Mouse (Mus musculus) right cerebral cortex, postnatal 4 days (tissue): ENCODE measurements around the gene Capn3.

Experiments
- DNase-seq: peaks from one replicate; pipeline ENCODE4 v3.0.0-alpha.2; 2022

Gene Capn3

DNA sequence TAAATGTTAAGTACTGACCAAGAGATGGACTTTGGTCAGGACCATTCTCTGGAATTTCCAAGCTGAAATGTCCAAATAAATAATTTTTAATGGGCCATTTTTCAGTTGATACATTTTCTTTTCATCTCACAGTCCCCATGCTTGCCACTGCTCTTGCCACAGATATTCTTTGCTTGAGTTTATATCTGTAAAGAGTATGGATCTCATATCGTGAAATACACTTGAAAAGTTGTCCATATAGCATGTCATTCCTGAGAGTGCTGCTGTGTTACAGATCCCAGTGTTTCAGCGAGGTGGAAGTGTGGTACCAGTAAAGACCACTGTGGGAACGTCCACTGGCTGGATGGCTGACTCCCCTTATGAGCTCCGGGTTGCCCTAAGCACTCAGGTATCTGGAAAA, at the start of gene Capn3:
Gene Capn3 (plus strand): TSS at position 301 of the 400 bp plus-strand sequence.
- no peak for DNase-seq

DNA sequence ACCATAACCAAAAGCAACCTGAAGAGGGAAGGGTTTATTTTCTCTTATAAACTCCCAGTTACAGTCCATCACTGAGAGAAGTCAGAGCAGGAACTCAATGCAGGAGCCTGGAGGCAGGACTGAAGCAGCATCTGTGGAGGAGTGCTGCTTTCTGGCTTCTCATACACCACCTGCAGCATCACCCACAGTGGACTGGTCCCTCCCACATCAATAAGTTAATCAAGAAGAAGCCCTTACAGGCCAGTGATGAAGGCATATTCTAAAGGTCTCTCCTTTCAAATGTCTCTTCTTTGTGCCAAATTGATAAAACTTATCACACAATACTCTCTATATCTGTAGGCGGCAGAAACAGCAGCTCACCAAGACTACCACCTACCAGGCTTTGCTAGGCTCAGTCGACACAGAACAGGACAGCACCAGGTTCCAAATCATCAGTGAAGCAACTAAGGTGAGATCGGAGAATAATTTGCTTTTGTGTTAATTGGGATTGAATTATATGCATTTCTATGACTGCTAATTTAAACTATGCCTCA, 44.7 kb upstream of the Capn3 start:
- no peak for DNase-seq

DNA sequence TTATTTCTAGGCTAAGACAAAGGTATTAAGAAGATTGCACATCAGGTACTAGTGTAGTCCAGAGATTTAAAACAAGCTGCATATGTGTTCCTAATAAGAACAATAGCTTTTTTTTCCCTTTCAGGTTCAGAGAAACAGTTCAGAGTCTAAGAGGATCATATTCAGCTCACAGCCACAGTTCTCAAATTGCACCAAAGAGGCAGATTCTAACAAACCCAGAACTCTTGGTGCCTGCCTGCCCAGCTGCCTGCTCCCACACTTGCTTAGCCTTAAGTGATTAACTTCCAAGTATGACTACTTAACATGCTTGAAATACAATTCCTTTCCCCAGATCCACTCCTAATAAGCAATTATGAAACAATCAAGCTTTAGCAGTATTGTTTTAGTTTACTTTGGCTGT, 41.7 kb upstream of the Capn3 start:
- no peak for DNase-seq

DNA sequence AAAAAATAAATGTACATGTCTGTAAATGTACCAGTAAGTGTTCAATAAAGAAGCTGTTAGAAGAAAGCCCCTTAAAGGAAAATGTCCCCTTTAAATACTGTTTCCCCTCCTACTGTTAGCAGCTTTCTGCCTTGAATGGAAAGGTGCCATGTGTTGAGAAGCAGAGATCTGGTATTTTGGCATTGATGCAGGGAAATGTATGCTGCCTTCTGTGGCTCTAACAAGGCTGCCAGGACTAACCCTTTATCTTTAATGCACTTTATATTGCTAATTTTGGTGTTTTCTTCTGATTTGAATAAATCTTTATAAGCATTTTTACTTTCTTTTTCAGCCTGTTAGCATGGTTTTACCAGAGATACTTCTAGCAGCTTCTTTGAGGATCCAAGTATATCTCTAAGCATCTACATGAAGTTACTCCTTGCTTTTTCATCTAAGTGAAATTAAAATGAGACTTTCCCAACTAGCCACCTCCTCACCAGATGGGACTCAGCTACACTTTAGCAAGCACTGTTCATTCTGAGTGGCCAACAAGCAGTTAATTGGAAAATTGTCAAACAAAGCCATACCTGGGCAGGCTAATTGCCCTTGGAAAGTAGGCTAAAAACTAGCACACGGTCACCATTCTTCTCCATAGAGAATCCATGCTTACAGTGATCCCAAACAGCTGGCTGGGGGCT, 40.9 kb upstream of the Capn3 start:
- no peak for DNase-seq

DNA sequence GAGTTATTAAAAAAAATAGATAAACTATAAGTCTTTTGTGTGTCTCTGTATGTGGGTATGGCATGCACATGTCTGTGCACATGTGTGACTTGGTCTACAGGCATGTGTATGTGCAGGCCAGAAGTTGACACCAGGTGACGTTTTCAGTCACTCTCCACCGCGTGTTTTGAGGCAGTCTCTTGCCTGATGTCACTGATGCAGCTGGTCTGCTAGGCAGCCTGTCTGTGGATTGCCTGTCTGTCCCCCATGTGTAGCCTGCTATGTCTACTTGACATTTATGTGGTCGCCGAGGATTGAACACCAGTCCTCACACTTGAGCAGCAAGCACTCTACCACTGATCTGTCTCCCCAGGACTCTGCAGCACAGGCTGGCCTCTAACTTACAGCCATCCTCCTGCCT, 31.4 kb upstream of the Capn3 start:
- DNase-seq = no peak

DNA sequence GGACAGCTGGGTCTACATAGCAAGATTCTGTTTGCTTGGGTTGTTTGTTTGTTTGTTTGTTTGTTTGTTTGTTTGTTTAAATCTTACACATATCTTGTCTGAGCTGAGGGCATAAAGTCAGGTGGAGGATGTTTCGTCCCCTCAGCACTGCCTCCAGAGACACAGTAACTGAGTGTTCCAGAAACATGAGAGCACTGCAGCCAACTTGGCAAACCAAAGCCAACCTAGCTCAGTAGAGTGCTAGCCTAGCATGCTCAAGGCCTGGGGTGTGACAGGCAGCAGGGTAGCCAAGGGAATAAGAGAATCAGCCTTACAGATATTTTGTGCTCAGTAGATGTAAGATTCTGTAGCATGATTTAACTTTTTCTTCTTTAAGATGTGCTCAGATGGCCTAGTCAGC, 11.3 kb upstream of the Capn3 start:
- DNase-seq = no peak

DNA sequence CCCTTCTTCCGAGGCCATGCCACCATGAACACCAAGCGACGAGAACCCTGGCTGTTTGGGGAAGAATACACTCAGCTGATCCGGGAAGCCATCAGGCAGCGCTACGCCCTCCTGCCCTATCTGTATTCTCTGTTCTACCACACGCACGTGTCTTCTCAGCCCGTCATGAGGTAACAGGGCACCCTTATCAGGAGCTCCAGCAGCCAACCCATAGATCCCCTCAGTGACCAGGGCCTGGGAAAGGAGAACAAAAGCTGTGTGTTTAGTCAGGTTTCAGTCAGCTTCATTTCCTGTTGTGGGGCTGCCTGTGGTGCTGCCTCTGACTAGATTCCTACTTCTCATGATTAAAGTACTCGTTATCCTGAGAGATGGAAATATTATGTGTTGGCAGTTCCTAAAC, 9.4 kb upstream of the Capn3 start:
- DNase-seq = no peak

DNA sequence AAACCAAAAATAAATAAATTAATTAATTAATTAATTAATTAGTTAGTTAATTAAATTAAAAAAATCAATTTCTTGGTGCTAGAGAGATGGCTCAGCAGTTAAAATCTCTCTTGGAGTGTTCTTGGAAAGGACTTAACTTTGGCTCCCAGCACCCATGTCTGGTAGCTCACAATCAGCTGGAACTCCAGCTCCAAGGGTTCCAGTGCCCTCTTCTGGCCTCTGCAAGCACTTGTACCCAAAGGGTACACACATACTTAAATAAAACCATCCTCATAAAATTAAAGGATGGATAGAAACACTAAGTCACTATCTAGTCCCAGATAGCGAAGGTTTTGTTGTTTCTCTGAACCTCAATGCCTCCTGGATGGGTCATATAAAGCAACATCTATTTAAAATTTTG, 8.5 kb upstream of the Capn3 start:
- no peak for DNase-seq

DNA sequence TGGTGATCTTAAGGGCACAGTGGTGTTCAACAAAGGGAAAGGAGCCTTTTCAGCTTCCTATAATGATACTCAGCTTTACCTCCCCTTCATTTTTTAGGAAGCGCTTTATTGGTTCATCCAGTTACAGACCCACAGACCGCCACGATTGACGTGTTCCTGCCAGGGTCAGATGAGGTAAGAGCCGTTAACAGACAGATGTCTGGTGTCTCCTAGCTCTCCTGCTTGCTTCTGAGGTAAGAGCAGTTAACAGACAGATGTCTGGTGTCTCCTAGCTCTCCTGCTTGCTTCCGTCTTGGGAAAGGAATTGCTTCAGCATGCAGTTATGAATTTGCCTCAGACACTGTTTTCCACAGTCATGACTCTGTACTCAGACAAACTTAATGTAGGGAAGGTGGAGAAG, 5.1 kb upstream of the Capn3 start:
- no peak for DNase-seq

DNA sequence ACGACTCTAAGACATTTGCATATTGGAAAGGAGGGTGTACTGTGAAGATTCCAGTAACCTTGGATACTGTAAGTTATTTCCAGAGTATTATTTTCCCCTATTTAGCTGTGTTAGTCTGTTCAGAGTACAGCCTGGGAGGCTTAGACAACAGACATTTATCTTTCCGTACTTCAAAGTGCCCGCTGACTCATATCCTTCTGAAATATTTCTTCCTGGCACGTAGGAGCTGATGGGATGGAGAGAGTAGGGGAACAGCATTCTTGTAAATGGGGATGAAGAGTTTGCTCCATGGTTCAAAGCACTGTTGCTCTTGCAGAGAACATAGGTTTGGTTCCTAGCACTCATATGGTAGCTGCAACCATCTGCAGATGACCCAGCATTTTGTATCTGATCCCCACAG, 3.2 kb upstream of the Capn3 start:
- DNase-seq = no peak

DNA sequence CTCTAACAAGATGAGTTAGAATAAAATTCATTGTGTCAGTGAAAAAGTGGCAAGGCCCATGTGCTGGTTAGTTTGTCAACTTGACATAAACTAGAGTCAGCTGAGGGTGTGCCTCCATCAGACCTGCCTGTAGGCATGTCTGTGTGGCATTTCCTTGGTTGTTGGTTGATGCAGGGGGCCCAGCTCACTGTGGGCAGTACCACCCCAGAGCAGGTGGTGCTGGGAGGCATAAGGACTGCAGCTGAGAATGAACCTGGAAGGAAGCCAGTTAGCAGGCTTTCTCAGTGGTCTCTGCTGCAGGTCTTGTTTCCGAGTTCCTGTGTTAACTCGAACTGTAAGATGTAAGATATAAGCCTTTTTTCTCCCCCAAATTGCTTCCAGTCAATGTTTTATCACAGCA, 832 bp upstream of the Capn3 start:
- DNase-seq = no peak

DNA sequence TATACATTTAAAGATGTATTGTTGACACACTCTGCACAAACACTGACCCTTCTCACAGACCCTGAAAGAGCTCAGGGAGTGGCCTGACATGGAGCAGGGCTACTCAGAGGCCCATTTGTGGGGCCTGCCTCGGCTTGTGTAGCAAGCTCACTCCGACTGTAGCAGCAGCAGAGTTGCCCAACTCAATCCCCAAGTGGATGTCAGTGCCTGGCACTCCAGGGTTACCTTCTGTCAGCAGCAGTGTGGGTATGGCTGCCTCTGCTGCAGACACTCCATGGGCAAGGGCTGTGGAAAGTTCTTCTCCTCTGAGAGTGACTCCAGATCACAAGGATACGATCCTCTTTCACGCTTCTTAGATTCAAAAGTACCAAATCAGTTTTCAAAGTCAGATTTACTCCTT, 4.4 kb downstream of the Capn3 start:
- no peak for DNase-seq

DNA sequence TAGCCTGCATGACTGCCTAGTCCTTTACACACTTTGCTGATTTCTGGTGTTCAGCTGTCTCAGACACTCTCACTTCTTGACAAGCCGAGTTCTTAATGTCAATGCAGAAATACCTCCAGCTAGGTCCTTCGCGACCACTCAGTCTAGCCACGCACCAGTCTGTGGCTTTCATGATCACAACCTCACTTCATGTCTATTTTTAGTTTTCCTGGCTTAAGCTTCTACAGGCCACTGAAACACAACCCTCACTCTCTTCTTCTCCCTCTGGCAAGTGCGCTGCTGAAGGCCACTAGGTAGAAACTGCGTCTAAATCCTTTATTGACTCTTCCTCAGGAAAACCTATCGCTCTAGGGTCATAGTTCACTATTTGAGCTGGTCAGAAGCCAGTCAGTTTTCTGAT, 7.5 kb downstream of the Capn3 start:
- DNase-seq = no peak

DNA sequence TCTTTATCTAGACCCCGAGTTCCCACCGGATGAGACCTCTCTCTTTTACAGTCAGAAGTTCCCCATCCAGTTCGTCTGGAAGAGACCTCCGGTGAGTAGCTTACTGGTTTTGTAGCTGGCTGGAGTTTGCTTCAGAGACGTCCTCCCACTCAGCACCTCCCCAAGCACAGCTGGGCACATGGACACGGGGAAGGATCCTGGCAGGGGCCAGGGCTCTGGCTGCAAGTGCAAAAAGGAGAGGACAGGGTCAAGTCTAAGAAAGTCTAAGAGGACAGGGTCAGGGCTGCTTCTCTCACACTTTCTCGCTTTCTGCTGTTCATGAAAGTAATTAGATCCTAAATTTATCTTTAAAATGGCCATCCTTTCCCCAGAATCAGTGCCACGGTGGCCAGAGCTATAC, 8.3 kb downstream of the Capn3 start:
- no peak for DNase-seq

DNA sequence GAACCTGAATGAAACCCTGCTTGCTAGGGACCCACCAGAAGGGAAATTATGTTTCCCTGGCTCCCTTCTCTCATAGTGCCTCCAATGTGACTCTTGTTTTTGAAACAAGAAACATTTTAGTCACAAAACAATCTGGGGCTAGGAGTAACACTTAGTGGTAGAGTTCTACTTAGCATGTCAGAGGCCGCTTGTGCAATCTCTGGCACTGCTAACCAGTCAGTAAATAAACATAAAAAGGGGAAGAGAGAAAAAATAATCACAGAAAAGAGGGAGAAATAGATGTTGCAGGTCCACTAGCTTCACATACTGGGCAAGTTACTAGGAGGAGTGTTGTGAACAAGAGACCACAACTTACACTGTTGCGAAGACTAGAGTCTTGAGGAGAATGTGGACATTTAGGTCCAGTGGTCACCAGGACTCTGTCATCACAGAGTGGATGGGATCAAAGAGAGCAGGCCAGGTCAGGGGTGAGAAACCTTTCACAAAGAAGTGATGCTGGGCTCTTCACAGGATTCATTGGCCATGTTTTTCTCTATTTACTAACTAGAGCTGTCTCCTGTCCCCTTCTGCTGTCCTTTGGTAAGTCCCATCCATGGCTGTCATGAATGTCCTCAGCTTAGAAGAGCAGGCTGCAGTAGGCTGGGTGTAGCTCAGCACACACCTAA, 9.0 kb downstream of the Capn3 start:
- DNase-seq = no peak

DNA sequence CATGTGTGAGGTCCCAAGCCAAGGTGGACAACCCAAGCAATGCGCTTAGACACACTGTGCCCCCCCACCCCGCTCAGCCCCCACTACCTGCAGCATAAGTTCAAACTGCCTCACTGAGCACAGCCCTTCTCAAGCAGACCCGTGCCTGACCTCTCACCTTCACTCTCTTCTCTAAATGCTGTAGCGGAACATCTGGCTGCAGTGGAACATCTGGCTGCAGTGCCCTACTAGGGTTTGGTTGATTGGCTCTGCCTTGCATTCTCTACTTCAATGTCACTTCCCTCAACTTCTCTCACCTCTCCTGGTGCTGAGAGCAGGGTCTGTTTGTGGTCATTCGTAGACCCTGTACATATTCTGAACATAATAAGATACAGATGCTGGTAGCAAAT, 9.6 kb downstream of the Capn3 start:
- DNase-seq = no peak

DNA sequence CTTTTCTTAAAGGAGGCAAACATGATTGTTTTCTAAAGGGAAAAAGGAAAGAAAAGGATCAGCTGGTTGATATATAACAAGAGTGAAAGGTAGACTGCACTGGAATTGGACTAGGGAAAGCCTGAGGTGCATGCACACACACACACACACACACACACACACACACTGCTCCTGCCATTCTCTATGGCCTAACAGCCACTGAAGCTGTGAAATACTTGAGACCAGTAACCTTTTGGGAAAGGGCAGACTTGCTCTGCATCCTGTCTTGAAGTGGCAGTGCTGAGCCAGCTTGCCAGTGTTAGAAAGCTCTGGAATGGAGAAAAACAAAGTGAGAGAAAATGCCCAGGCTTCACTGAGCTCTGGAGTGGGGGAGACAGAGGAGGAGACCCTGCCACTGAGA, 12.2 kb downstream of the Capn3 start:
- no peak for DNase-seq

DNA sequence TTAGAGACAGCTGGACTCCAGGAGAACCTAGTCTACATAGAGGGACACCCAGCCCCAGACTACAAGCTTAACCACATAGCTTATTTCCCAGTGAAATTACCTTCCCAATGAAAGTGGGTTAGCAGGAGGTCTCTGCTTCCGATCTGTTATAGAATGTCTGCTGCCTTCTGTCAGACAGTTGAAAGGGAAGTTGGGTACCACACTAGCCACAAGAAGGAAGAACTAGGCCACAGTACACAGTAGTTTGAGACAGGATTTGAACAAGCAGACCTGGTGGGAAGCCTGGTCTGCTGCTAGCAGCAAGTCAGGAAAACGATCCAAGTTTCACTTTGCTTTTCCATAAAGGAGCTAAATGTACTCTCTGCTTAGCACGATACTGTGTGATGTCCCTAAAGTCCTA, 13.4 kb downstream of the Capn3 start:
- no peak for DNase-seq

DNA sequence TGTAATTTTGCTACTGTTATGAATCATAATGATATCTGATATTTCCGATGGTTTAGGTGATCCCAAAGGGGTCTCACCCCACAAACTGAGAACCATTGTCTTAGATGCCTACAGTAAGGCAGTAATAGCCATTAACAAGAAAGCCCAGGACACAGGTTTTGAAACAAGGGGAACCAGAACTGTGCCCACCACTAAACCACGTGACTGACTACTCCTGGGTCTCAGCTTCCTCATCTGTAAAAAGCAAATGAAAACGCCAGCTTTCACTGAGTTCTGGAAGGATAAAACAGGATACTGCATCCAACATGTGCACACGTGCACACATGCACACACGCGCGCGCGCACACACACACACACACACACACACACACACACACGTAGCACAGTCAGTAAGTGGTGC, 13.9 kb downstream of the Capn3 start:
- no peak for DNase-seq

DNA sequence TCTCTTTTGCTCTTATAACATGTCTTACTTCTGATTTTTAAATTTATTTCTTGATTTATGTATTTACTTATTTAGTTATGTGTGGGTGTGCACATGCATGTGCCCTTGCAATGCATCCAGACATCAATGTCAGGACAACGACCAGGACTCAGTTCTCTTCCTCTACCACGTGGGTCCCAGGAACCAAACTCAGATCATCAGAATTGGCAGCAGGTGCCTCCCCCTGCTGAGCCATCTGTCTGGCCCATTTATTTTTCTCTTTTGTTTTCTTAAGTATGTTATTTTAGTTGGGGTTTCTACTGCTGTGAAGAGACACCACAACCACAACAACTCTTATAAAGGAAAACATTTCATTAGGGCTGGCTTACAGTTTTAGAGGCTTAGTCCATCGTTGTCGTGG, 15.0 kb downstream of the Capn3 start:
- DNase-seq = no peak

DNA sequence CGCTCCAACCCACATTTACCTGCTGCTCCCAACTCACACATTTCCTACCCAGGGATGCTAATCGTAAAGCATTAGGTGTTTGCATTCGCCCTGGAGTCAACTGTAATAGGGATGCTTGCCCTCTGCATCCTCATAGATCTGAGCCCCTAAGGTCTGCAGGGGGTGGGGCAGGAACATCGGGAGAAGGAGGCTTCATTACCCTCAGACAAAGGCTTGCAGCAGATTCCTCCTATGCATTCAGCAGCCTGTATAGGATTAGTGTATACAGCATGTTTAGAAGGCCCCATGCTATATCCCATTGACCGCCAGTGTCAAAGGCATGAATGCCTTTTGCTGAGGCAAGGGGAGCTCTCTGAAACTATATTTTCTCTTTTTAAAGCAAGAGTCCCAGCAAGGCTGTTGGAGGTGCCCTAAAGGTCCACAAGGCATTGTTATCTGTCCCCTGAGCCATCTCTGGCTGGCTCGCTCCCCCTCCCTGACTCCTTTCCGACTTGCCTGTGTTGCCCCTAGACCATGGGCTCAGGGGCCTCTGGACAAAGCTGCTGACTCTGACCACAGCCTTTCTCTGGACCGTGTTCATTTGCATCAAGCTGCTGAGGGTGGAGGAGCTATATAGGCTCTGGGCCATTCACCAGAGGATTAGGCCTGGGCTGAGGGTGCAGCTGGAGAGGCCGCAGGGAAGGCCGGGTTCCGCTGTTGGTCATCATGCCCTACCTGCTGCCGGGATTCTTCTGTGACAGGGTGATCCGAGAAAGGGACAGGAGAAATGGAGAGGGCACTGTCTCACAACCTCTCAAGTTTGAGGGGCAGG, 20.7 kb downstream of the Capn3 start:
- DNase-seq = no peak

DNA sequence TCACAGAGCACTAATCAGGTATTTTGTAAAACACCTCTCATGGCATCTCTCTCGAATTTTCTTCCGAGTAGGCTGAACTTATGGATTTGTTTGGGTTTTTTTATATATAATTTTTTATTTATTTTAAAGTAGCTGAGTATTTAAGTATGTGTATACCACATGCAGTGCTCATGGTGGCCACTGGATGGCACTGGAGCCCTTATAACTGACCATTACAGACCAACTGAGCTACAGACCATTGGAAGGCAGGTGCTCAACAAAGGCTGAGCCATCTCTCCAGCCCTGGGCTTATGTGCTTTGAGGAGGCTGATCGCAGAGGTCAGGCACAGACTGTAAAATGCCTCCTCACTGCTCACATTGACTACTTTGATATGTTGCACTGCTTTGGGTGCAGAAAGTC, 22.8 kb downstream of the Capn3 start:
- peak; percentile 71 for DNase-seq

DNA sequence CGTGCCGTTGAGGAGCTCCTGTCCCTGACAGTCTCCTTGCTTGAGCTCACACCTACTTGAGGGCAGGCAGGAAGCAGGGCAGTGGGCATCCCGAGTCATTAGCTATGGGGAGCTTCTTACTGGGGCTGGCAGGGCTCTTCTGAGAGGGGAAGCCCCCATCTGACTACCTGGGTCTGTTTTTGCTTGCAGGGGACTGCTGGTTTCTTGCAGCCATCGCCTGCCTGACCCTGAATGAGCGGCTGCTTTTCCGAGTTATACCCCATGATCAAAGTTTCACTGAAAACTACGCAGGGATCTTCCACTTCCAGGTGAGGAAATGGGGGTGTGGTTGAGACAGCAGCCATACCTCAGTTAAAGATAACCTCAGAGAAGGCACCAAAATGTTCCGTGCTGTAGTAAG, 26.1 kb downstream of the Capn3 start:
- DNase-seq = no peak
